Mouse (Mus musculus) liver, postnatal 0 days (tissue): ENCODE data around the gene Ceacam16.

Experiments
- CTCF ChIP-seq: sonication (generic); IDR thresholded peaks from 2 replicates; pipeline ENCODE4 v1.5.1; 2016; ENCODE audit warnings: antibody characterized with exemption, low read depth
- EP300 ChIP-seq: IDR thresholded peaks from 2 replicates; pipeline ENCODE4 v1.6.1; 2016; ENCODE audit warnings: antibody characterized with exemption, low read depth, mild to moderate bottlenecking

DNA sequence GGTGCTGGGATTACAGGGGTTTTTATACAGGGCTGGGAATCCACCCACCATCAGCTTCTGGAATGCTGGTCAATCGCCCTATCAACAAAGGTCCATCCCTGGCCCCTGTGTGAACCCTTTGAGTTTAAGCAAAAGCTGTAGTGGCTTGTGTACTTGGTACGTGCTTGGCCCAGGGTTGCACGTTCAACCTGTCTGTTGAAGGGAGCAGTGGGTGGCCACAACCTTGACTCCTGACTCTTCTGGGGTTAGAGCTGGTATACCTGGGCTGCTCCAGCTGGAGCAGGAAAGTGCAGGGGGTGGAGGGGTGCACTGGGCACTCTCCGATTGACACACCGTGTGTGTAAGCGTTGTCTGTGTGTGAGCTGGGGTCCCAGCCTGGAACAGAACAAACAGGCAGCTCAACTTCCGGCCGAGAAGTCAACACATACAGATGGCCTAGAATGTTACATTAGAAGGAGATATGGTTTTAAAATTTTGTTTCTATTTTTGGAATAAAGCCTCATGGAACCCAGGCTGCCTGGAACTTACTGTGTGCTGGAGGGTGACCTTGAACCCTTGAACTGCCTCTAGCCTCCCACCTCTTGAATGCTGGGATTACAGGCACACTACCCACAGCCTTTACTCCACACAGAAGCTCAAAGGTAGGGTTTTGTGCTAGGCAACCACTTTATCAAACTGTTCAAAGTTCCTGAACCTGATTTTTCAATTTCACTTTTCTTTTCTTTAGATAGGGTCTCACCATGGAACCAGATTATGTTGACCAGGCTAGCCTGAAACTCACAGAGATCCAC is 4.3 kb upstream of the Ceacam16 start:
- TF ChIP-seq CTCF = no peak
- no peak for TF ChIP-seq EP300
